Mouse (Mus musculus) MEL (cell line): ENCODE data around the gene Focad. TPM values are rescaled to one million over a fixed set of nuclear protein-coding genes. Genes with fewer than 3 reads are reported as not detected.

ENCODE experiments used
- DNase-seq: peaks from one replicate; pipeline ENCODE4 v3.0.0; 2011; ENCODE audit warnings: low read depth, low spot score
- H3K27ac ChIP-seq: 2 replicates; pipeline ENCODE4 v1.5.1; 2012; ENCODE audit warnings: low read depth, mild to moderate bottlenecking, control low read depth, low read length, moderate library complexity; ENCODE audit not compliant: control insufficient read depth
- H3K27me3 ChIP-seq, 2 experiments: fragments of 150-350 bp in 1 of 2; sonication (generic) in 1 of 2; 2 replicates each; pipeline ENCODE4 v1.6.1; 2012; ENCODE audit warnings: low read length in 2 of 2, mild to moderate bottlenecking in 2 of 2, improper control_type of control experiment in 1 of 2, moderate library complexity in 1 of 2; ENCODE audit not compliant: insufficient read depth in 2 of 2, control insufficient read depth in 1 of 2
- H3K36me3 ChIP-seq, 2 experiments: 2 replicates each; pipeline ENCODE4 v1.6.1; 2012 to 2014; ENCODE audit warnings: low read length in 2 of 2, improper control_type of control experiment in 1 of 2, inconsistent platforms in 1 of 2, mild to moderate bottlenecking in 1 of 2; ENCODE audit not compliant: insufficient read depth in 2 of 2, control insufficient read depth in 1 of 2
- H3K4me1 ChIP-seq, 2 experiments: fragments of 150-350 bp in 1 of 2; sonication (generic) in 1 of 2; 2 replicates each; pipeline ENCODE4 v1.6.1; 2012; ENCODE audit warnings: low read length in 2 of 2, improper control_type of control experiment in 1 of 2, mild to moderate bottlenecking in 1 of 2; ENCODE audit not compliant: insufficient read depth in 2 of 2, control insufficient read depth in 1 of 2
- H3K4me3 ChIP-seq, 2 experiments: fragments of 150-350 bp in 1 of 2; sonication (generic) in 1 of 2; 2 replicates each; pipeline ENCODE4 v1.5.1; 2012; ENCODE audit warnings: low read depth in 2 of 2, low read length in 2 of 2, mild to moderate bottlenecking in 2 of 2, moderate library complexity in 2 of 2, control low read depth in 1 of 2, improper control_type of control experiment in 1 of 2; ENCODE audit not compliant: control insufficient read depth in 1 of 2, insufficient read depth in 1 of 2
- H3K79me2 ChIP-seq: 2 replicates; pipeline ENCODE4 v1.6.1; 2012; ENCODE audit warnings: mild to moderate bottlenecking, low read length, moderate library complexity; ENCODE audit not compliant: control insufficient read depth, poor library complexity, insufficient read depth
- H3K9ac ChIP-seq: 2 replicates; pipeline ENCODE4 v1.6.1; 2012; ENCODE audit warnings: low read depth, mild to moderate bottlenecking, control low read depth, low read length, moderate library complexity; ENCODE audit not compliant: control insufficient read depth, poor library complexity, severe bottlenecking
- H3K9me3 ChIP-seq: fragments of 150-350 bp; sonication (generic); replicated peaks from 2 replicates; pipeline ENCODE4 v1.6.1; 2012; ENCODE audit warnings: mild to moderate bottlenecking, low read length, improper control_type of control experiment, moderate library complexity; ENCODE audit not compliant: insufficient read depth
- BHLHE40 ChIP-seq: IDR thresholded peaks from 2 replicates; pipeline ENCODE4 v1.6.1; 2012; ENCODE audit warnings: low read depth, mild to moderate bottlenecking, inconsistent platforms, low read length, improper control_type of control experiment, borderline replicate concordance
- CHD1 ChIP-seq: IDR thresholded peaks from 2 replicates; pipeline ENCODE4 v1.6.1; 2012; ENCODE audit warnings: low read depth, mild to moderate bottlenecking, inconsistent platforms, low read length, improper control_type of control experiment
- CHD2 ChIP-seq: IDR thresholded peaks from 2 replicates; pipeline ENCODE4 v1.6.1; 2011; ENCODE audit warnings: low read length, improper control_type of control experiment
- CTCF ChIP-seq, 3 experiments: IDR thresholded peaks in 2 of 3; conservative IDR thresholded peaks in 1 of 3; 2 replicates each; pipeline ENCODE4 v1.5.1; 2011 to 2012; ENCODE audit warnings: low read length in 3 of 3, low read depth in 2 of 3, mild to moderate bottlenecking in 2 of 3, improper control_type of control experiment in 1 of 3, inconsistent platforms in 1 of 3, mixed read lengths in 1 of 3, moderate library complexity in 1 of 3; ENCODE audit not compliant: control insufficient read depth in 1 of 3, insufficient read depth in 1 of 3, poor library complexity in 1 of 3, severe bottlenecking in 1 of 3
- EP300 ChIP-seq, 2 experiments: IDR thresholded peaks; 2 replicates each; pipeline ENCODE4 v1.6.1; 2011; ENCODE audit warnings: improper control_type of control experiment in 2 of 2, low read length in 2 of 2, low read depth in 1 of 2, mild to moderate bottlenecking in 1 of 2
- ETS1 ChIP-seq: IDR thresholded peaks from 2 replicates; pipeline ENCODE4 v1.6.1; 2012; ENCODE audit warnings: low read depth, mild to moderate bottlenecking, inconsistent platforms, low read length, improper control_type of control experiment, moderate library complexity
- GABPA ChIP-seq: IDR thresholded peaks from 2 replicates; pipeline ENCODE4 v1.6.1; 2012; ENCODE audit warnings: low read depth, mild to moderate bottlenecking, inconsistent platforms, low read length, improper control_type of control experiment, moderate library complexity
- GATA1 ChIP-seq: IDR thresholded peaks from 2 replicates; pipeline ENCODE4 v1.6.1; 2011; ENCODE audit warnings: low read depth, low read length, improper control_type of control experiment
- MAX ChIP-seq: IDR thresholded peaks from 2 replicates; pipeline ENCODE4 v1.6.1; 2011; ENCODE audit warnings: low read length, improper control_type of control experiment
- MAZ ChIP-seq: IDR thresholded peaks from 2 replicates; pipeline ENCODE4 v1.6.1; 2012; ENCODE audit warnings: low read depth, mild to moderate bottlenecking, inconsistent platforms, low read length, improper control_type of control experiment
- MEF2A ChIP-seq: IDR thresholded peaks from 2 replicates; pipeline ENCODE4 v1.6.1; 2014; ENCODE audit warnings: low read depth, mild to moderate bottlenecking, inconsistent platforms, low read length, improper control_type of control experiment; ENCODE audit not compliant: poor library complexity, insufficient replicate concordance, severe bottlenecking; ENCODE audit errors: extremely low read depth
- MYB ChIP-seq: IDR thresholded peaks from 2 replicates; pipeline ENCODE4 v1.6.1; 2011; ENCODE audit warnings: mild to moderate bottlenecking, low read depth, low read length, improper control_type of control experiment
- MYC ChIP-seq: IDR thresholded peaks from 2 replicates; pipeline ENCODE4 v1.6.1; 2011; ENCODE audit warnings: low read depth, mild to moderate bottlenecking, low read length, improper control_type of control experiment, moderate library complexity
- NELFE ChIP-seq: IDR thresholded peaks from 2 replicates; pipeline ENCODE4 v1.6.1; 2011; ENCODE audit warnings: low read depth, low read length, improper control_type of control experiment
- NRF1 ChIP-seq: IDR thresholded peaks from 2 replicates; pipeline ENCODE4 v1.6.1; 2014; ENCODE audit warnings: low read depth, mild to moderate bottlenecking, inconsistent platforms, low read length, improper control_type of control experiment, moderate library complexity; ENCODE audit not compliant: poor library complexity, insufficient read depth, severe bottlenecking
- POLR2A ChIP-seq, 2 experiments: IDR thresholded peaks; 2 replicates each; pipeline ENCODE4 v1.6.1; 2011 to 2012; ENCODE audit warnings: low read length in 2 of 2, mild to moderate bottlenecking in 2 of 2, control low read depth in 1 of 2, improper control_type of control experiment in 1 of 2, low read depth in 1 of 2, moderate library complexity in 1 of 2; ENCODE audit not compliant: control insufficient read depth in 1 of 2, insufficient read depth in 1 of 2, poor library complexity in 1 of 2
- POLR2AphosphoS5 ChIP-seq: IDR thresholded peaks from 2 replicates; pipeline ENCODE4 v1.6.1; 2012; ENCODE audit warnings: low read depth, borderline replicate concordance, mild to moderate bottlenecking, inconsistent platforms, low read length, moderate library complexity, mixed read lengths
- SIN3A ChIP-seq: IDR thresholded peaks from 2 replicates; pipeline ENCODE4 v1.6.1; 2012; ENCODE audit warnings: low read length, improper control_type of control experiment, inconsistent platforms
- SMC3 ChIP-seq: IDR thresholded peaks from 2 replicates; pipeline ENCODE4 v1.6.1; 2011; ENCODE audit warnings: low read depth, low read length, improper control_type of control experiment
- TAL1 ChIP-seq: IDR thresholded peaks from 2 replicates; pipeline ENCODE4 v1.6.1; 2012; ENCODE audit warnings: mild to moderate bottlenecking, inconsistent platforms, low read length, moderate library complexity, mixed read lengths
- TBP ChIP-seq: IDR thresholded peaks from 2 replicates; pipeline ENCODE4 v1.8.0; 2011; ENCODE audit warnings: low read depth, low read length, improper control_type of control experiment
- TCF12 ChIP-seq: IDR thresholded peaks from 2 replicates; pipeline ENCODE4 v1.6.1; 2014; ENCODE audit warnings: low read depth, mild to moderate bottlenecking, inconsistent platforms, low read length, improper control_type of control experiment, moderate library complexity
- UBTF ChIP-seq: IDR thresholded peaks from 2 replicates; pipeline ENCODE4 v1.6.1; 2012; ENCODE audit warnings: low read depth, mild to moderate bottlenecking, inconsistent platforms, low read length, improper control_type of control experiment, moderate library complexity, borderline replicate concordance; ENCODE audit not compliant: insufficient read depth
- USF2 ChIP-seq, 2 experiments: IDR thresholded peaks; 2 replicates each; pipeline ENCODE4 v1.6.1; 2011 to 2012; ENCODE audit warnings: improper control_type of control experiment in 2 of 2, low read length in 2 of 2, borderline replicate concordance in 1 of 2, inconsistent platforms in 1 of 2, low read depth in 1 of 2, mild to moderate bottlenecking in 1 of 2; ENCODE audit not compliant: insufficient read depth in 1 of 2
- ZMIZ1 ChIP-seq: IDR thresholded peaks from 2 replicates; pipeline ENCODE4 v1.6.1; 2012; ENCODE audit warnings: low read depth, mild to moderate bottlenecking, inconsistent platforms, low read length, improper control_type of control experiment, moderate library complexity
- polyA plus RNA-seq, 2 experiments: library from polyadenylated mRNA; stranded (reverse) in 1 of 2; unstranded in 1 of 2; fragments of >175 nt in 1 of 2; fragments of >200 nt in 1 of 2; gene quantifications; 2 replicates each; pipeline versions ENCODE4 v1.2.1 to v1.2.4; 2012; ENCODE audit warnings: low replicate concordance in 2 of 2, low read depth in 1 of 2; ENCODE audit not compliant: insufficient read length in 2 of 2, insufficient read depth in 1 of 2, missing spikeins in 1 of 2
- total RNA-seq: library from RNA; depleted of rRNA; stranded (reverse); fragments of 300-350 nt; gene quantifications from 2 replicates; pipeline ENCODE4 v1.2.3, GENCODE M21; 2012

Focad gene
- total and polyA plus RNA-seq, 3 experiments: 17.8 to 19.7 TPM; not detected in 1

DNA sequence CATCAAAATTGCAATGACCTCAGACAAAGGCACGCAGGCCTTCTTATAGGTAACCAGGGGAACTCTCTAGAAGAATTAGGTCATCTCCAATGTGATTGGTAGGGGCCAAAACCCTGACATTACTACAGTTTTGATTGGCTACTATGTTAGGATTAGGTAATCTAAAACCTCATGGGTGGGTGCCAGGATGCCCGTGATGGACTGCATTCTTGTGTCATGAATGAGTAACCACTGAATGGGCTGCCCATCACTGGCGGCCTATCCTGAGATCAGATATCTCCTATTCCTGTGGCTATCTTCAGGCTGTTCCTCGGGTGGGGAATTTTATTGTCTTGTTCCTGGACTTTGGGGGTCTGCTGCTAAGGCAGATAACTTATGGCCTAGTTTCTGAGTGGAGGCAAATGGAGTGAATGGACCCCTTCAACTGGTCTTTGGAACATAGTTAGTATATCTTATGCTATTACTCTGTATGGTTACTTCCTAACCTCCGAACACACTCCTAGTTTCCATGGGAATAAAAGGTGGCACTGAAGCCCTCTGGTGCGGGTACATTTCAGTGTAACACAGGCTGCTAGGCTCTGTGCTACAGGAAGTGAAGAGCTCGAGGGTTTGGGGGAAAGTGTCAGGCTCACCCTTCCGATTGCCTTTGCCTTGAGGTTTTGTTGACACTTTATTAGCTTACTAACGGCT lies 306.0 kb downstream of the Focad start:
- TF ChIP-seq EP300 (IDR thresholded peaks at IDR 0.05; ENCODE audit: low read depth in 1 of 2, low read length in 2 of 2) (no peak), USF2 (IDR thresholded peaks at IDR 0.05; ENCODE audit: borderline replicate concordance in 1 of 2, insufficient read depth in 1 of 2, low read depth in 1 of 2, low read length in 2 of 2) (no peak), SIN3A (no peak), MYC (no peak), TAL1 (no peak), MAX (no peak), SMC3 (no peak), BHLHE40 (no peak), TCF12 (no peak), CHD2 (no peak), POLR2A (IDR thresholded peaks at IDR 0.05; ENCODE audit: control insufficient read depth in 1 of 2, insufficient read depth in 1 of 2, low read depth in 1 of 2, low read length in 2 of 2, poor library complexity in 1 of 2) (no peak), ZMIZ1 (no peak)
- TF ChIP-seq, all 39 proteins: peak for 0
- Histone ChIP-seq H3K4me1 (peaks cover under 1 to 3% of the 10 kb centered on the region in 2 experiments; a peak in 2 of 4 replicates), H3K9me3 (no peaks in the 10 kb centered on the region), H3K9ac (no peak overlapping the region), H3K79me2 (no peaks in the 10 kb centered on the region), H3K36me3 (peaks cover 0 to 5% of the 10 kb centered on the region in 2 experiments; a peak in 3 of 4 replicates), H3K27ac (no peak overlapping the region), H3K27me3 (no peaks in the 10 kb centered on the region), H3K4me3 (no peak overlapping the region)
- DNase-seq: no peak

GRCm38 (mm10) chr4:88400992-88401313 lies 306.5 kb downstream of the Focad start:
- DNase-seq: no peak
- no peak overlapping the region for H3K27ac ChIP-seq
- TF ChIP-seq TBP (no peak), MEF2A (no peak), POLR2AphosphoS5 (no peak), ETS1 (no peak), NRF1 (no peak), CTCF (IDR thresholded peaks at IDR 0.05 in 2 of 3, conservative IDR thresholded peaks at IDR 0.05 in 1 of 3; ENCODE audit: control insufficient read depth in 1 of 3, insufficient read depth in 1 of 3, low read depth in 2 of 3, low read length in 3 of 3, poor library complexity in 1 of 3, severe bottlenecking in 1 of 3) (no peak), GABPA (no peak), MYB (no peak), SIN3A (no peak), NELFE (no peak), USF2 (IDR thresholded peaks at IDR 0.05; ENCODE audit: borderline replicate concordance in 1 of 2, insufficient read depth in 1 of 2, low read depth in 1 of 2, low read length in 2 of 2) (no peak), EP300 (IDR thresholded peaks at IDR 0.05; ENCODE audit: low read depth in 1 of 2, low read length in 2 of 2) (no peak), CHD2 (no peak), UBTF (no peak), GATA1 (no peak), CHD1 (no peak), MAX (no peak), MAZ (no peak), ZMIZ1 (no peak)

More at GRCm38 (mm10) chr4:88400992-88401313, 306.5 kb downstream of the Focad start:
- Histone ChIP-seq H3K4me1 (peaks cover 0 to 1% of the 10 kb centered on the region in 2 experiments; a peak in 2 of 4 replicates), H3K4me3 (no peak overlapping the region), H3K27me3 (no peaks in the 10 kb centered on the region), H3K9ac (no peak overlapping the region), H3K36me3 (peaks cover 0 to 2% of the 10 kb centered on the region in 2 experiments; a peak in 3 of 4 replicates), H3K79me2 (no peaks in the 10 kb centered on the region), H3K9me3 (no peaks in the 10 kb centered on the region)
